Mouse (Mus musculus): Measurements from ENCODE around the gene Tmem11. TPM values are rescaled to one million over a fixed set of nuclear protein-coding genes. Genes with fewer than 3 reads are reported as not detected.
A peak's percentile ranks its signal among the peaks of the same experiment; 100 is the strongest.

Gene Tmem11
- polyA plus RNA-seq, 1 experiment = 34.2 TPM

- no peak overlapping the region for H3K4me3 ChIP-seq (ENCODE audit: insufficient read depth, low read length)
- no peak for TF ChIP-seq POLR2A (IDR thresholded peaks at IDR 0.05; ENCODE audit: low read depth, low read length)
- TF ChIP-seq CTCF (IDR thresholded peaks at IDR 0.05; ENCODE audit: borderline replicate concordance, insufficient read depth, low read length) = no peak
- no peak overlapping the region for H3K27ac ChIP-seq (ENCODE audit: insufficient read depth, low read length)
- no peaks in the 10 kb centered on the region for H3K4me1 ChIP-seq (ENCODE audit: control insufficient read depth, insufficient read depth, low read length)
Measured at GRCm38 (mm10) chr11:60841467-60842200, 37.4 kb downstream of the Tmem11 start.

- Histone ChIP-seq H3K4me1 (ENCODE audit: control insufficient read depth, insufficient read depth, low read length) (no peaks in the 10 kb centered on the region), H3K27ac (ENCODE audit: insufficient read depth, low read length) (no peak overlapping the region), H3K4me3 (ENCODE audit: insufficient read depth, low read length) (no peak overlapping the region)
- TF ChIP-seq POLR2A (IDR thresholded peaks at IDR 0.05; ENCODE audit: low read depth, low read length) (no peak), CTCF (IDR thresholded peaks at IDR 0.05; ENCODE audit: borderline replicate concordance, insufficient read depth, low read length) (no peak)
Measured at GRCm38 (mm10) chr11:60837644-60838406, 41.2 kb downstream of the Tmem11 start.

- Histone ChIP-seq H3K4me3 (ENCODE audit: insufficient read depth, low read length) (no peak overlapping the region), H3K27ac (ENCODE audit: insufficient read depth, low read length) (no peak overlapping the region), H3K4me1 (ENCODE audit: control insufficient read depth, insufficient read depth, low read length) (no peaks in the 10 kb centered on the region)
- no peak for TF ChIP-seq CTCF (IDR thresholded peaks at IDR 0.05; ENCODE audit: borderline replicate concordance, insufficient read depth, low read length)
- no peak for TF ChIP-seq POLR2A (IDR thresholded peaks at IDR 0.05; ENCODE audit: low read depth, low read length)
Measured at GRCm38 (mm10) chr11:60836897-60837296, 42.2 kb downstream of the Tmem11 start.

- Histone ChIP-seq H3K4me1 (ENCODE audit: control insufficient read depth, insufficient read depth, low read length) (peaks cover 3% of the 10 kb centered on the region; the same call in 1 of the 2 replicates), H3K27ac (ENCODE audit: insufficient read depth, low read length) (0 out of 2 replicates have a peak within 1 kb of the TSS, but pooled peaks have one; percentile 14), H3K4me3 (ENCODE audit: insufficient read depth, low read length) (peak within 1 kb of the TSS; percentile 68)
- no peak for TF ChIP-seq CTCF (IDR thresholded peaks at IDR 0.05; ENCODE audit: borderline replicate concordance, insufficient read depth, low read length)
- peak; percentile 76 for TF ChIP-seq POLR2A (IDR thresholded peaks at IDR 0.05; ENCODE audit: low read depth, low read length)
Measured at GRCm38 (mm10) chr11:60830433-60831052, 48.5 kb downstream of the Tmem11 start, which contains the start of gene Dhrs7b. Gene Dhrs7b (plus strand): TSS chr11:60830631.

- TF ChIP-seq POLR2A (IDR thresholded peaks at IDR 0.05; ENCODE audit: low read depth, low read length) = no peak
- no peak for TF ChIP-seq CTCF (IDR thresholded peaks at IDR 0.05; ENCODE audit: borderline replicate concordance, insufficient read depth, low read length)
- H3K4me3 ChIP-seq (ENCODE audit: insufficient read depth, low read length) = no peak overlapping the region
- H3K27ac ChIP-seq (ENCODE audit: insufficient read depth, low read length) = no peak overlapping the region
- H3K4me1 ChIP-seq (ENCODE audit: control insufficient read depth, insufficient read depth, low read length) = peaks cover 3% of the 10 kb centered on the region; the same call in 1 of the 2 replicates
Measured at GRCm38 (mm10) chr11:60828903-60829302, 50.2 kb downstream of the Tmem11 start.

GRCm38 (mm10) chr11:60827241-60827945, 51.7 kb downstream of the Tmem11 start:
- Histone ChIP-seq H3K4me3 (ENCODE audit: insufficient read depth, low read length) (no peak overlapping the region), H3K27ac (ENCODE audit: insufficient read depth, low read length) (no peak overlapping the region), H3K4me1 (ENCODE audit: control insufficient read depth, insufficient read depth, low read length) (peaks cover 3% of the 10 kb centered on the region; the same call in 1 of the 2 replicates)
- TF ChIP-seq CTCF (IDR thresholded peaks at IDR 0.05; ENCODE audit: borderline replicate concordance, insufficient read depth, low read length) = no peak

- Histone ChIP-seq H3K27ac (ENCODE audit: insufficient read depth, low read length) (no peak overlapping the region), H3K4me3 (ENCODE audit: insufficient read depth, low read length) (no peak overlapping the region), H3K4me1 (ENCODE audit: control insufficient read depth, insufficient read depth, low read length) (peaks cover 3% of the 10 kb centered on the region; the same call in 1 of the 2 replicates)
- TF ChIP-seq POLR2A (IDR thresholded peaks at IDR 0.05; ENCODE audit: low read depth, low read length) (no peak), CTCF (IDR thresholded peaks at IDR 0.05; ENCODE audit: borderline replicate concordance, insufficient read depth, low read length) (no peak)
Measured at GRCm38 (mm10) chr11:60826700-60827099, 52.4 kb downstream of the Tmem11 start.

- TF ChIP-seq CTCF (IDR thresholded peaks at IDR 0.05; ENCODE audit: borderline replicate concordance, insufficient read depth, low read length) (no peak), POLR2A (IDR thresholded peaks at IDR 0.05; ENCODE audit: low read depth, low read length) (no peak)
- no peak overlapping the region for H3K4me3 ChIP-seq (ENCODE audit: insufficient read depth, low read length)
- no peaks in the 10 kb centered on the region for H3K4me1 ChIP-seq (ENCODE audit: control insufficient read depth, insufficient read depth, low read length)
- H3K27ac ChIP-seq (ENCODE audit: insufficient read depth, low read length) = no peak overlapping the region
Measured at GRCm38 (mm10) chr11:60825191-60825590, 53.9 kb downstream of the Tmem11 start.

GRCm38 (mm10) chr11:60823771-60824170, 55.3 kb downstream of the Tmem11 start:
- Histone ChIP-seq H3K27ac (ENCODE audit: insufficient read depth, low read length) (no peak overlapping the region), H3K4me1 (ENCODE audit: control insufficient read depth, insufficient read depth, low read length) (no peaks in the 10 kb centered on the region), H3K4me3 (ENCODE audit: insufficient read depth, low read length) (no peak overlapping the region)
- no peak for TF ChIP-seq CTCF (IDR thresholded peaks at IDR 0.05; ENCODE audit: borderline replicate concordance, insufficient read depth, low read length)
- no peak for TF ChIP-seq POLR2A (IDR thresholded peaks at IDR 0.05; ENCODE audit: low read depth, low read length)

Data from embryonic fibroblast, embryonic 13.5 days (primary cell).